Mouse (Mus musculus) kidney, adult 2 months (tissue): ENCODE results near the gene Klhl6.

Experiments used
- CTCF ChIP-seq: fragments of 200-500 bp; conservative IDR thresholded peaks from 2 replicates; pipeline ENCODE4 v1.5.1; 2011; ENCODE audit warnings: low read depth, mild to moderate bottlenecking, control low read depth, low read length, moderate library complexity, mixed read lengths; ENCODE audit not compliant: insufficient read depth, insufficient read length
- POLR2A ChIP-seq: fragments of 200-500 bp; IDR thresholded peaks from one replicate; pipeline ENCODE4 v1.6.1; 2011; ENCODE audit warnings: low read depth, low read length, control low read depth

DNA sequence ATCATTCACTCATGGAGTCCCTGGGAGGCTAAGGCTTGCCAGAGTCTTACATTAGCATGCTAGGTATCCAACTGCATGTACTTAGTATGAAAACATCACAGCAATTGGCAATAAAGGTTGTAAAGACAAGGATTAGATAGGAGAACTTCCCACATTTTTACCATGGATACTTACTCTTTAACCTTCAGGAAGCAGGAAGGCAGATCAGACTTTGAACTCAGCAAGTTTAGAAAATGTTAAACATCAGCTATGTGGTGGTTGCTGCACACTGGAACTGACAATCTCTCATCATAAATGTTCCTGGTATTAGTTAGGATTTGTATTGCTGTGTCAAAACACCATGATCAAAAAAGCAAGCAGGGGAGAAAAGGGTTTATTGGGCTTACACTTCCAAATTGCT lies 29.8 kb upstream of the Klhl6 start:
- TF ChIP-seq POLR2A (no peak), CTCF (no peak)
